Mouse (Mus musculus) embryo, embryonic 11.5 days (tissue): ENCODE results near the gene Pdlim7.

ENCODE experiments used
- DNase-seq: peaks from one replicate; pipeline ENCODE4 v3.0.0-alpha.2; 2012; ENCODE audit warnings: low read depth, low spot score

The Pdlim7 gene

DNA sequence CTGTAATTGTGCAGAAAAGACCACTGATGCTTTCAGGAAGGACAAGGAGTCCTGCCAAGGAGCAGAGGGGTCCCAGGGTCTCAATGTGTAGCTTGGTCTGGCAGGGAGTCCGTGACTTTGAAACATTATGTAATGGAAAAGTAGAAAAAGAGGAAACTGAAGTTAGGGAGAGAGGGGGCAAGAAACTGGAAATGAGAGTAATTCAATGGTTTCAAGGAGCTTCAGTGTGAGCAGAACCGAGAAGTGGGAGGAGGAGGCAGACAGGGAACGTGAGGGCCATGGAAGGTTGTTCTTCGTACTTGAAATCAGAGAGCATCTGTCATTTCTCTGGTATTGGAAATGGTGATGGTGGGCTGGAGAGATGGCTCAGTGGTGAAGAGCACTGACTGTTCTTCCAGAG is 6.1 kb upstream of the Pdlim7 start:
- no peak for DNase-seq

DNA sequence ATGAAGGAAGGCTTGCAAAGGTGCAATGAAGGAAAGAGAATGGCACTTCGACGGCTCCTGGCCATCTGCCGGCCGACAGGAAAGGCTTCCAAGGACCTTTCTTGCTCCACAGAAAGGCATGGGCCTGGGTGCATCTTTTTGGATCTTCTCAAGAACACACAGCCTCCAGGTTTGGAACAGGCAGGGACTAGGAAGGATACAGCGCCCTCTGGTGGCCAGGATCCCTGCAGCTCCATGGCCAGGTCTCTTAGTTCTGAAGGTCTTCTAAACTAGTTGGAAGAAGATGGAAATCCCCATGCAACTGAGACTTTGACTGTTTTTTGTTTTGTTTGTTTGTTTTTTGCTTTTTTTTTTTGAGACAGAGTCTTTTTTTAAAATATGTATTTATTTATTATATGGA is 3.5 kb upstream of the Pdlim7 start:
- DNase-seq, result peak; percentile 79

DNA sequence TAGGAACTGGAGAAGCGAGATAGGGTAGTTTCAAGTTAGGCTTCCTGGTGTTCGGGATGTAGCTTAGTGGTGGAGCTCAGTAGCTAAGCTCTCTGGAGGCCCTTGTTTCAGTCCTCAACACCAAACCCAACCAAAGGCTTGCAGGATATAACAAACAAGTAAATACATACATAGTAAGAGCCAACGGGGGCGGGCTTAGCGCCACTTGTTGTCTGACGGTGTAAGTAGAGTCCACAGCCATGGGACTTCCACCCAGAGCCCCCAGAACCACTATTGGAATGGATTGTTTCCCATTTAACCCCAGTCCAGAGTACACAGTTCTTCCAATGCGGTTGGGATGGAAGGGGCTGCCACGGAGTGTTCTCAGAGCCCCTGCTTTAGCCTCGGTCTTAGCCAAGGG is 352 bp upstream of the Pdlim7 start:
- DNase-seq, result no peak

DNA sequence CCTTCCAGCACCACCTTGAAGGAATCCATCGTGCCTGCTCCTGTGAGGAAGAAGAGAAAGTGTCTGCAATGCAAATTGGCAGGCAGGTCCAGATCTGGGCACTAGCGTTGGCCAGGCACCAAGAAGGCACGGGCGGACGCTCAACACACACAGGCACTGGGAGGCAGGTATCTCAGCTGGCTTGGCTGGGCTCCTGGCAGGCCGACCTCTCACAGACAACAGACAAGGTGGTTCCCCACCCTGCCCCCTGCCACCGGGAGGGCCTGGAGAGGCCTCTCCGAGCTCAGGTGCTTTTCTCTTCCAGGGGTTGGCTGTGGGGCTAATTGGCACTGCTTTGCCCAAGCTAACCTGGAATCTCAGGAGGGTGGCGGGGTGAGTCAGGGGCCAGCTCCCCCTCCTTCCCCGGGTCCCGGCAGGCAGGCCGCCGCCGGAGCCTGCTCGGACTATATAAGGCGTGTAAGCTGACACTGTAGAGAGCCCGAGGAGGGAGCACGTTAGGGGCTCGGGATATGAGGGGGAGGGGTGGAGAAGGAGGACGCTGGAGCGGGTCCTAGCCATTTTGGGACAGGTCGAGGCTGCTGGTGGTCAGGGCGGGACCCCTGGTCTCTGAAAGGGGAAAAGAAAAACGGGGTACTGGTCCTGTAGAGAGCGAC is 971 bp downstream of the Pdlim7 start:
- DNase-seq, result peak; percentile 46

DNA sequence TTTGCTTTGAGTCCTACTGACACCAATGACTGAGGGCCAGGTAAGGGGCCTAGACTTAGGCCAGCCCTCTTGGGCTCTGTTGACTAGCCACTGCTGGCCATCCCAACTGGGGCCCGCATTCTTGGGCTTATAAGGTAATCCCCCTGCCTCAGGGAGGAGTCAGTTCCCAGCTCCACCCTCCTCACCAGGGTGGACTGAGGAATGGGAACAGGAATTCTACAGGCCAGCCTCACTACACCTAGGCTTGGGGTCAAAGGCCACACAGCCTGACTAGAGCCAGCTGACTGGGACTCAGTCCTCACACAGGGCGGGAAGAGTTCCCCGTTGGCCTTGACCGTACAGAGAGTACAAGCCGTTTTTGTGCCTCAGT is 2.0 kb downstream of the Pdlim7 start:
- no peak for DNase-seq

DNA sequence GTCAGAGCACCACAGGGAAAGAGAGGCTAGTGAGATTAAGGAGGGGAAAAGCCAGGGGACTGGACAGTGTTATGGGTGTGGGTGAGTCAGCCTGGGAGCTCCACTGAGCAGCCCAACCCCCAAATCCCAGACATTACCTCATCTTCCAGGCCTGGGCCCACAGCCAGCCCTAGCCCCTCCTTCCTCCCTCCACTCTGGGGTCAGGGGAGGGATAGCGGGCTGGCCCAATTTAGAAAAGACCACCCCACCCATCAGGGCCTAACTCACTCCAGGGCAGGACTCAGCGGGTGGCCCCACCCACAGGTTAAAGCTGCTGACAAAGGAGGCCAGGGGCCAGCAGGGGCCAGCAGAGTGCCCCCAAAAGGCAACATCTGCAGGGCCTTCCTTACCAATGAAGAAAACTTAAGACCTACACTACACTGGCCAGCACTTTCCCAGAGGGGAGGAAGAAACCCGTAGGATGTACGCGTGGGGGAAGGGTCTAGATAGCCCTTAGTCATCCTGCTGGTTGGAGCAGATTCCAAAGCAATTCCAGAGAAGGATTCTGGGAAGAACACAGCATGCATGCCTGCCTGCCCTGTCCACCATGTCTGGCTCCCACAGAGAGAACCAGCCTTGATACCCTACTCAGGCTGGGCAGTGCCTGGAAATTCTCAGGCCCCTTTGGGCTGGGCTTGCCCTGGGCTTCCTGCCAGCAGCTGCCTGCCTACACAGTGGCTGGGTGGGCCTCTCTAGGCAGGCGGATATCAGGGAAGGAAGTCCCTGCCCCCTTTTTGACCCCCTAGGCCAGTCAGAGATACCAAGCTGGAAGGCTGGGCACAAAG is 2.6 kb downstream of the Pdlim7 start:
- peak; percentile 37 for DNase-seq

DNA sequence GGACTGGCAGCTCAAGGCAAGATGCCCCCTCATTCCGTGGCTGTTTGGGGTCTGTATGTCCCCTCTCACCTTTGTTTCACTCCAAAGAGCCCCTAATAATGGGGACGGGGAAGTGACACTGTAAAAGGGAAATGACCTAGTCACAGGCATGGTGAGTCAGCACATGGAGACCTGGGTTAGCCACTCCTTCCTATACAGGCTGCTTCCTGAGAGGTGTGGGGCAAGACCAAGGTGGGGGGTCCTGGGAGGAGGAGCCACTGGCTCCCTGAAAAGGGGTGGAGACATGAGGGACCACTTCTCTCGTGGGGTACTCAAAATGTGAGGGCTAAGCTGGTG is 3.2 kb downstream of the Pdlim7 start:
- DNase-seq, result no peak

DNA sequence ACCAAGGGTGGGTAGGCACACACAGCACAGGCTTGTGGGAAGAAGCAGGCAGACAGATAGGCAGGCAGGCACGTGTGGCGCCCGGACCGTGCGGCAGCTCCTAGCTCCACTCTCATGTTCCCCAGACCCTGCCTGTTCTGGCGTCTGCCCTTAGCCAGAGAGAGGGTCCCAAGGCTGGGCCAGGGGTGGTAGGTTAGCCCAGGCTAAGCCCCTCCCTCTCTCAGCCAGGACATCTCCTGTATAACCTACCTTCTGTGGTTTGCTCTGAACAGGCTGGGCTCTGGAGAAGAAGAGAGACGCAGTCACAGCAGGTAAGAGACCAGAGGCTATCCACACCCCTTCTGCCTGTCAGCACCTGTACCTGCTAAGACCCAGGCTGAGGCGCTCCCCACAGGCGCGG is 4.9 kb downstream of the Pdlim7 start:
- no peak for DNase-seq

DNA sequence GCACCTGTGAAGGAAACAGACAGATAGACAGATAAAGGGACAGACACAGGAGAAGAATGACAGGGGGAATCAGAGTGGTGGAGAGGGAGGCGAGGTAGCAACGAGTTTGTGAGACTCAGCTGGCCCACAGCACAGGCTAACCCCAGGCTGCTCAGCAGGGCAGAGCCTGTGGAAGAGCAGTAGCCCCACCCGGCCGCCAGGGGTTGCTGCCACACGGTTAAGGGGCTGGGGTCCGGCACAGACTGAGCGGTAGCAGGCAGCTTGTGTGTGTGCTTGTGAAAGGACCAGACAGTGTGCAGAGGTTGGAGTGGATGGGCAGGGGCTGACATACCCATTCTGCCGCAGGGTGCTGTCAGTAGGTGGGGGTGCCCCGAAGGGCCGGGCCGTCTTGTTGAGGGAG is 5.6 kb downstream of the Pdlim7 start:
- DNase-seq, result no peak

DNA sequence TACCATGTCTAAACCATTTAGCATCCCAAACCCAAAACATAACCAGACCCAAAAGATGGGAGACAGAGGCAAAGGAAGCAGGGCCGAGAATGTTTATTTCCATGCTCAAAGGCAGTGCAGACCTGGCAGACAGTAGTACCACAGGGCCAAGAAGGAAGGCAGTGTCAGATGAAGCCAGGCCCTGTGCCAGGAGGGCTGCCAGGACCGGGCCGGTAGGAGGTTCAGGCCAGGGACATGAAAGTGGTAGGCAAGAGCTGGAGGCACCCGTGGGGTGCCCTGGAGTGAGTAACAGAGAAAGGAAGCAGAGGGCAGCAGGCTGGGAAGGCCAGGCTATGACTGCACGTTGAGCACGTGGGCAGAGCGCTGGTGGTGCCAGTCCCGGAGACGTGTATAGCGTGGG is 6.8 kb downstream of the Pdlim7 start:
- DNase-seq, result no peak

DNA sequence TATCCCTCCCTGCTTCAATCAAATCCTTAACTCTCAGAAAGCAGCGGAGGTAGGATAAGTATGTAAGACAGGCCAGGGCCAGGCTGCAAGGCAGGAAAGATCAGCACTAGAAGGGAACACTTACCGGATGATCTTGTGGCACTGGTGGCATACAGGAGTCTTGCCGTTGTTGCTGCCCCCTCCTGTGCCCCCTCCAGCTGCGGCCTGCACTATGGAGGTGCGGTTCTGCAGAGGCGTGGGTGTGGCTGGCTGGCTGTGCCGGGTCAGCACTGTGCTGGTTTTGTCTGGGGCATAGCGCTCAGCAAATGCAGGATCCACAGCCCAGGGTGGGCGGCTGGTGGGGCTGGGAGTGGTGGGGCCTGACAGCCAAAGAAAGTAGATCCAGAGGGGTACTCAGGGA is 7.7 kb downstream of the Pdlim7 start:
- no peak for DNase-seq

DNA sequence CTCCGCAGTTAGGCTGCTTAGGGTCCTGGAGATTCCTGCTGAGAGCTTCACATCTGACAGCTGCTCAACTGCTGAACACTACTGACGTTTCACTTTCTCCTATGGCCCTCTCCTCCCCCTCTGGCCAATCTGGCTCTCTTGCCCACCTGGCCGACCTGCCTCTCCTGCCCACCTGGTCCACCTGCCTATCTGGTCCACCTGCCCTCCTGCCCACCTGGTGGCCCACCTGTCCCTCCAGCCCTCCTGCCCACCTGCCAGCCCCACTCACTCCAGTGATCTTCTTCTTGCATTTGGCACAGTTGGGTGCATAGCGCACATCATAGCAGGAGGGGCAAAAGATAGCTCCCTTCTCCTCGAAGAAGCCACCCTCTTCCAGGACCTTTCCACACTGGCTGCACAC is 9.1 kb downstream of the Pdlim7 start:
- DNase-seq, result no peak

DNA sequence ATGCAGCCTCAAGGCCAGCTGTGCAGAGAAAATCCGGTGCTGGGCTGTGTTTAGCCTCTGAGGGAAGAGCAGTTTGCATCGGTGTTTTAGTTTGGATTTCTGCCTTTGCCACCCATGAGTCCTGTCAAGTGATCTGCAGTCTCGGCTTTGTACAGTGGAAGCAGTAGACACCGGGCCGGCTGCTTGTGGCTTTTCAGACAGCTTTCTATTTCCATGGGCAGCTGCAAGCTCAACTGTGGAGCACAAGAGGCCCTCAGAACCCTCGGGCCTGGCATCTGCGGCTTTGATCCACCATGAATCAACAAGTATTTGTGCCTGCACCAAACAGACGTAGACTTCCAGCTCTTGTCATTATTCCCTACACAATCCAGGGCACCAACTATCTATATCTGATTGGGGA is 11.1 kb downstream of the Pdlim7 start:
- no peak for DNase-seq

DNA sequence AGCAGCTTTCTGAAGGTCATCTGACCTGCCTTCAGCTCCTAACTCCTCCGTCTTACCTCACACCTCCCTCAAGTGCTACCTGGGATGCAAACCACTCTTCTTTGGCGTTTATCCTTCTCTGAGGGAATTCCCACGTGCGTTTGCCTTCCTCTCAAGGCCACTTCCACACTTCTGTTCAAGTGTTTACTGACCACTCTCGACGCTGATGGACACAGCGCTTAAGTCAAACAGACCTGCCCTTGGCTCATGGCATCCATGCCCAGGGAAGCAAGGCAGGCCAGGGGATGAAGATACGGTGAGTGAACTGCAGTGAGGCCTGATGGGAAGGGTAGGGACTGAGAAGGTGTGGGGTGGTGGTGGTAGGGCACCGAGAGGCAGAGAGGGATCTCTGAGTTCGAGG is 12.9 kb downstream of the Pdlim7 start:
- no peak for DNase-seq

DNA sequence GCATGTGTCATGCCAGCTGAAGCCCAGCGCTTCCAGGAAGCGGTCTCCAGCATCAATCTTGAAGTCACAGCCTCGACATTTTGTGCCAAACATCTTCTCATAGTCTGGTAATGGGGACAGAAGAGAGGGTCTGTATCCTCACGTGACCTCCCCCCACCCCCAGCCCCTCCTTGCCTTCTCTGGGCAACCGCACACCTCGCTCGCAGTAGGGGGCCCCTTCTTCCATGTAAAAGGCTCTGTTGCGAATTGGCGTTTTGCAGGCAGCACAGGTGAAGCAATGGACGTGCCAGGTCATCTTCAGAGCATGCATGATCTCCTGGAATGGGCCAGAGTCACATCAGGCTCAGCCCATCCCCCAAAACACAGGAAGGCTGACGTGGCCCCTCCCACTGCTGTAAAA is 14.6 kb downstream of the Pdlim7 start:
- DNase-seq, result no peak

DNA sequence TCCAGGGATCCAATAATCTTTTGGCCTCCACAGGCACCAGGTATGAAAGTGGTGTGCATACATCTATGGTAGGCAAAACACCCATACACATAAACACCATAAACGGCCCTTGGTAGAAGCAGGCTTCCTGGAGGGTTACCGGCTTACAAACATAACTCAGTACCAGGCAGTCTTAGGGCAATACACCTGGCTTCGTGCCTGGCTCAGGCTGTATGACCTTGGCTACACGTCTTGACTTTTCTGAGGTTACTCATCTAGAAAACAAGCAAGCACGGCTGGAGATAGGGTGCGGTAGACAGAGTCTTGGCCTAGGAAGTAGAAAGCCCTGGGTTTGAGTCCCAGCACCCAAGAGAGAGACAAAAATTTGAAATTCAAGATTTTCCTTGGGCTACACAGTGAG is 16.8 kb downstream of the Pdlim7 start:
- no peak for DNase-seq

DNA sequence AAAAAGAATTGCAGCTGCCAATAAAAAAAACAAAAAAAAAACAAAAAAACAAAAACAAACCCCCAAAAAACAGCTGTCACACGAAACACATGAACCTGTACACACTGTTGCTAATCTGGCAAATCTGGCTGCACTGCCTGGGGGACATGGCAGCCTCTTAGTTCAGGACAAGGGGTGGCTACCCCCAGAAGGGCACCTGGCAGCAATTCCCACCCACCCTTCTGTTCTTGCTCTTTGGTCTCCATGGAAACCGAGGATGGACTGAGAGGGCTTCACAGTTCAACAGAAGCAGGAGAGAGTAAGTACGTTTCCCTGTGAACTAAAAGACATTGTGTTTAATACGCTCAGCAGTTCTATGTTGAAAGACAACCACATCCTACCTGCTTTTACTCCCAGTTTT is 17.8 kb downstream of the Pdlim7 start:
- DNase-seq, result no peak

DNA sequence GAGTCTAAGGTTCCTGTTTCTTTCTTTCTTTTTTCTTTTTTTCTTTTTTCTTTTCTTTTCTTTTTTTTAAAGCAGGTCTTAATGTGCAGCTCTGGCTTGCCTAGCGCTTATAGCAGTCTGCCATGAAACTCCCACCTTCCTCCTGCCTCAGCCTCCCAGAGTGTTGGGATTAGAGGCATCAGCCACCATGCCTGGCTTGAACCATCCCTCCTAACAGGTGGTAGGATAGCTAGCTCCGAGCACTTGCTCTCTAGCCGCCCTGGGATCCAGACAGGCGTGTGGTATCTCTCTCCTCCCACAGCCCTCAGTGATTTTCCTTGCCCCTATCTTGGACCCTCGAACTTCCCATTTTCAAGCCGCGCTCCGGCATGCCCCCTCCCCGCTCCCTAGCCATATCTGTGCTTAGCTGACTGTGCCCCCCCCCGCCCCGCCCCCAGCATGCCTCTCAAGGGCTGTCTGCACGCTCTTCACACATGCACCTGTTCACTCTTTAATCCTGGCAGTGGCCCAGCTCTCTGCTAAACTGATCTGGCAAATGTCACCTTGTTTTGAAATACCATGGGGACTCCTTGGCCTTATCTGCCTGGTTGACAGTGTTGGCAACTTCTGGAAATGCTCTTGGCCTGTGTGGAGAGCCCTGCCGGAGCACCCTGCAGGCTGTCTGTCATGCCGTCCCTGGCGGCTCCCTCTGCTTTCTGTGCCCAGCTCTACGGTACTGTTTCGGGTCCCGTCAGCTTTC is 18.4 kb downstream of the Pdlim7 start:
- DNase-seq, result no peak

DNA sequence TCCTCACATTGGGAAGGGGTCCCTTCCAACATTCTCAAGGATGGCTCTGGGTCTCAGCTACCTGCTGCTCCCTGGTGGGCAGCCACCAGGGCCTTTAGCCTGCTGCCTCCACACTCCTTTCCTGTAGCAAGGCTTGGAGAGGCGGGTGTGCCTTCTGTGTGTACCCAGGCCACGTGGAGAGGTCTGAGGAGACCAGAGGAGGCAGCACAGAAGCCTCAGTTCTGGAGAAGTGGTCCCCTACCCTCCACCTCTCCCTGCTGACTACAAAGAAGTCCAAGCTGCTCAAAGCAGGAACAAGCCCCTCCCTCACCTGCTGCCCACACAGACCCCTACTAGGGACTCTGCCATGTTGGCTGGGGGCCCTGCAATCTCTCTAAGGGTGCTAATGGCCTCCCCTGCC is 19.2 kb downstream of the Pdlim7 start:
- no peak for DNase-seq

DNA sequence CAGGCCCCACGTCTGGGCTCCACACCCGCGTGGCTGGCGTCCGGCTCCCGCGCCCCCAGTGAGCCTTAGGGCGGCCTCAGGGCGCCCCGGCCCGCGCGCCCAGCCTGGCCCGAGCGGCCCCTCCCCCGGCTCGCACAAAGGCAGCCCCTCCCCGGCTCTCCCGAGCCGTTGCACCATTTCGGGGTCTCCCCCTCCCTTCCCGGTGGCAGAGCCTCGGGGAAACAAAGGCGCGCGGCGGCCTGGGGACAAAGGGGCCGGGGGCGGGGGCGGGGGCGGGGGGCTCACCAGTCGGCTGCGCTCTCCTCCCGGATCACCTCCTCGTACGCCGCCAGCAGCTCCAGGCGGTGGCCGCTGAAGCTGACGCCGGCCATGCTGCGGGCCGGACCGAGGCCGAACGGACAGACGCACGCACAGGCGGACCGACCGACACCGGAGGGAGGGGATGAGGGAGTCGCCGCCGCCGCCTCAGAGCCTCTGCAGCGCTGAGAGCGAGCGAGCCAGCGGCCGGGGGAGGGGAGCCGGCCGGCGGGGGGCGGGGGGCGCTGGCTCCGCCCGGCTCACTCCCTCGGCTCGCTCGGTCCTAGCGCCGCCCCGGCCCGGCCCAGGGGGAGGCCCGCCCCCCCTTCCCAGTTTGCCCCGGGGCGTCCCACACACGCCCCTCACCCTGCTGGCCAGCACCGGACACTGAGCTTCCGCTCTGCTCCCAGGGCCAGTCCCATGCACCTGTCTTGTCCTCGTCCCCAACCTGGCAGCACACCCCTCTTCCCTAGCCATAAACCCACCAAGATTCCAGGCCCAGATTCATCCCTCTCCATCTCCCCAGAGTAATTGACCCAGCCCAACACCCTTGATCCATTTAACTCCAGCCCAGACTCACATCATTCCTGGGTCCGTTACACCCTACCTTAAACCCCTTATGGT is 25.6 kb downstream of the Pdlim7 start, which contains the start of gene Dbn1:
TSS of gene Dbn1 (minus strand) at position 534 of the 921 bp plus-strand sequence.
- no peak for DNase-seq

DNA sequence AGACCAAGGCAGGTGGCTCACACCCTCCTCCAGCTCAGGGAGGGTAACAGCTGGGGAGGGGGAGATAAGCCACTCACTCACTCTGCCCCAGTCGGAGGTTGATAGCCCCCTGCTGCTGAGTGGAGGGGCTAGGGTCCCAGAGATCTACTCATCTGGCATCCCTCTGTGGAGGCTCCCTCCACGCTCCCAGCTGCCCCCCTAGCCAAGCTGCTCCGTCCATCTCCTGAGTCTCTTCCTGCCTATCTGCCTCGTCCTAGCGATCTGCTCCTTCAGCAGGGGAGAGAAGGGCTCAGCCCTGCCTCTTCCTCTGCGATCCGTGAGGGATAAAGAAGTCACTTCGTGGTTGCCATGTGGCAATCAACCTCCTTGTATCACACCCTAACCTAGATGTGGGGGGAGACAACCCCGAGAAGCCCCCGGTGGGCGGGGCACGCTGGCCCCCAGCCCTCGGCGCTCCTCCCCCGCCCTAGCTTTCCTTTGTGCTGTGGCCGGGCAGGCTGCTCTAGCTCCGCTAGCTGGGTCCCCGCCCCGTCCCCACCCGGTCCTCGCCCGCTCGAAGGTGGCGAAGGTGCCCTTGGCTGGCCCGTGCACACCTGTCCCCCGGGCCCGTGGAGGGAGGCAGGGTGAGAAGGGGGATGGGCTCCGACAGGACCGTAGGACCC is 26.4 kb downstream of the Pdlim7 start:
- no peak for DNase-seq
